ENCODE assay signal across 9 mouse cellular contexts in the genomic region with DNA sequence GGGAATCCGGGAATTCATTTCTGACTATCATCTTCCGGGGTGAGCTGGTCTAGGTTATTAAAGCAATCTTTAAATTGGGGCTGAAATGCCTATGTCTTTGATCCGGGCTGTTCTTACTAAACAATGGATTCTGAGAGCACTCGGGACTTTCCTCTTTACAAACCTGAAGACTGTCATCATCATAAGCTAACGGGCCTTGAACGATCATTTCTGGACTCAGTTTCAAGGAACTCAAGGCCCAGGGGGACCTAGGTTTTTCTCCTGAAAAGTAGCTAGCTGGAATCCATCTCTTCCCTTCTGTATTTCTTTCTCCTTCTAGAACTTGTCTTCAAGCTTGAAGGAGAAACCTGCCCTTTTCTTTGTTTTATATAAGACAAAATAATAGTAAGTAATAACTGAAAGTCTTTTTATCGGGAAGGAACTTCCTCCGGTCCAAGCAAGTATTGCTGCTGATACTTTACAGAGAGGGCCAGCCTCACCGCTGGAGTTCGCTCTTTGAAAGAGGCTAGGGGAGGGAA. TPM values are rescaled to one million over a fixed set of nuclear protein-coding genes. Genes with fewer than 3 reads are reported as not detected.
DNase-seq lines count a peak whose midpoint lies in the region; ATAC-seq lines count a peak whose summit lies in the region.
"Had no signal": no experiment of that assay in that cellular context is flagged by ENCODE, and none has a peak within 500 bp of the region (broad histone marks: within the 10 kb centered on the region; RNA-seq: fewer than 3 reads in every experiment).

No protein-coding gene starts in this region.

- peak overlapping the region; percentile 73 for H3K9ac ChIP-seq in kidney, embryonic 16.5 days (replicated peaks; ENCODE audit: low read length)
- peak overlapping the region; percentile 52 for H3K9ac ChIP-seq in embryonic facial prominence, embryonic 11.5 days (replicated peaks; ENCODE audit: low read length)
- peak overlapping the region; percentile 89 for H3K9ac ChIP-seq in hindbrain, embryonic 16.5 days (ENCODE audit: low read depth, low read length)
- peak overlapping the region; percentile 78 for H3K9ac ChIP-seq in midbrain, embryonic 15.5 days

- H3K4me2 ChIP-seq in kidney, embryonic 16.5 days (replicated peaks; ENCODE audit: low read depth, low read length): peak overlapping the region; percentile 93
- peak overlapping the region; percentile 99 for H3K4me2 ChIP-seq in embryonic facial prominence, embryonic 11.5 days (ENCODE audit: low read depth, low read length)
- peak overlapping the region; percentile 96 for H3K4me2 ChIP-seq in hindbrain, embryonic 16.5 days (ENCODE audit: low read length)
- peak overlapping the region; percentile 95 for H3K4me2 ChIP-seq in midbrain, embryonic 15.5 days

- no peaks in the 10 kb centered on the region for H3K9me3 ChIP-seq in kidney, embryonic 16.5 days (ENCODE audit: low read length)
- no peaks in the 10 kb centered on the region for H3K9me3 ChIP-seq in embryonic facial prominence, embryonic 11.5 days (replicated peaks; ENCODE audit: control insufficient read depth, low read length)
- H3K9me3 ChIP-seq in hindbrain, embryonic 16.5 days (ENCODE audit: control insufficient read depth, low read length): no peaks in the 10 kb centered on the region
- H3K9me3 ChIP-seq in midbrain, embryonic 15.5 days: no peaks in the 10 kb centered on the region

- DNase-seq in kidney, adult 11 months: no peak
- no peak for DNase-seq in embryonic facial prominence, embryonic 11.5 days (ENCODE audit: low spot score)
- no peak for DNase-seq in frontal cortex, postnatal 25 days (ENCODE audit: low spot score in 2 of 2)
- no peak for DNase-seq in adrenal gland, adult 8-10 months
- DNase-seq in layer of hippocampus, postnatal 25 days (ENCODE audit: extremely low spot score in 1 of 2, low spot score in 1 of 2): no peak

- H3K4me1 ChIP-seq in kidney, embryonic 16.5 days (ENCODE audit: insufficient read depth, low read length): peaks cover 10% of the 10 kb centered on the region
- H3K4me1 ChIP-seq in embryonic facial prominence, embryonic 11.5 days (ENCODE audit: control insufficient read depth, insufficient read depth, low read length): no peaks in the 10 kb centered on the region; the same call in 1 of the 2 replicates
- peaks cover 12% of the 10 kb centered on the region for H3K4me1 ChIP-seq in hindbrain, embryonic 16.5 days (ENCODE audit: control insufficient read depth, insufficient read depth, low read depth, low read length)
- peaks cover 17% of the 10 kb centered on the region for H3K4me1 ChIP-seq in midbrain, embryonic 15.5 days

- H3K27ac ChIP-seq in kidney, embryonic 16.5 days (ENCODE audit: low read length): peak overlapping the region; percentile 61; the same call in 1 of the 2 replicates
- no peak overlapping the region for H3K27ac ChIP-seq in embryonic facial prominence, embryonic 11.5 days (replicated peaks; ENCODE audit: low read depth, low read length)
- peak overlapping the region; percentile 86 for H3K27ac ChIP-seq in hindbrain, embryonic 16.5 days (ENCODE audit: low read depth, low read length)
- peak overlapping the region; percentile 89 for H3K27ac ChIP-seq in midbrain, embryonic 15.5 days

- peak overlapping the region; percentile 75 for H3K4me3 ChIP-seq in kidney, embryonic 16.5 days (ENCODE audit: low read length)
- peak overlapping the region; percentile 71 for H3K4me3 ChIP-seq in embryonic facial prominence, embryonic 11.5 days (ENCODE audit: low read depth, low read length)
- H3K4me3 ChIP-seq in hindbrain, embryonic 16.5 days (ENCODE audit: low read length): peak overlapping the region; percentile 81
- peak overlapping the region; percentile 85 for H3K4me3 ChIP-seq in midbrain, embryonic 15.5 days

- no peak for ATAC-seq in kidney, embryonic 16.5 days (ENCODE audit: low FRiP score, low TSS enrichment)
- no peak for ATAC-seq in embryonic facial prominence, embryonic 11.5 days (replicated peaks; ENCODE audit: insufficient number of reproducible peaks, low FRiP score, low TSS enrichment, low read depth)
- no peak for ATAC-seq in hindbrain, embryonic 16.5 days
- no peak for ATAC-seq in midbrain, embryonic 15.5 days (replicated peaks)

- WGBS in kidney, embryonic 16.5 days: 20% methylated on average over 10 of the region's 10 CpGs
- WGBS in embryonic facial prominence, embryonic 11.5 days: 19% methylated on average over 10 of the region's 10 CpGs
- WGBS in hindbrain, embryonic 16.5 days: 18% methylated on average over 10 of the region's 10 CpGs
- WGBS in midbrain, embryonic 15.5 days: 14% methylated on average over 10 of the region's 10 CpGs

- H3K36me3 ChIP-seq in kidney, embryonic 16.5 days (ENCODE audit: insufficient read depth, low read length): no peaks in the 10 kb centered on the region
- no peaks in the 10 kb centered on the region for H3K36me3 ChIP-seq in embryonic facial prominence, embryonic 11.5 days (replicated peaks; ENCODE audit: control insufficient read depth, insufficient read depth, low read depth, low read length)
- no peaks in the 10 kb centered on the region for H3K36me3 ChIP-seq in hindbrain, embryonic 16.5 days (ENCODE audit: control insufficient read depth, insufficient read depth, low read length)
- H3K36me3 ChIP-seq in midbrain, embryonic 15.5 days (replicated peaks): no peaks in the 10 kb centered on the region

- H3K27me3 ChIP-seq in kidney, embryonic 16.5 days (ENCODE audit: insufficient read depth, low read length): peaks cover 37% of the 10 kb centered on the region
- H3K27me3 ChIP-seq in embryonic facial prominence, embryonic 11.5 days (ENCODE audit: control insufficient read depth, insufficient read depth, low read length): peaks cover 16% of the 10 kb centered on the region
- H3K27me3 ChIP-seq in hindbrain, embryonic 16.5 days (replicated peaks; ENCODE audit: control insufficient read depth, insufficient read depth, low read length): no peaks in the 10 kb centered on the region; the same call in 1 of the 2 replicates
- H3K27me3 ChIP-seq in midbrain, embryonic 15.5 days (replicated peaks): no peaks in the 10 kb centered on the region

RNA-seq across cellular contexts. Expression of a gene that starts 11.2 kb away (rescaled TPM):
- polyA plus RNA-seq in kidney, embryonic 16.5 days (2015; fragmentation: Nextera tagmentation; extraction: Ambion mirVana): 33.1 and 34.9 TPM in 2 replicates
- polyA plus RNA-seq in embryonic facial prominence, embryonic 11.5 days (2014; fragmentation: Nextera tagmentation; extraction: Ambion mirVana): 16.2 and 18.8 TPM in 2 replicates
- polyA plus RNA-seq in hindbrain, embryonic 16.5 days (2015; fragmentation: Nextera tagmentation; extraction: Ambion mirVana): 30.9 TPM in 2 replicates
- polyA plus RNA-seq in midbrain, embryonic 15.5 days (2015; fragmentation: Nextera tagmentation; extraction: Ambion mirVana): 32.0 and 33.6 TPM in 2 replicates
- 10 to 100 TPM; 21.2 to 41.8 (median 31.3) TPM for total RNA-seq in adrenal gland, adult 8-10 months (2022)
- 10 to 100 TPM; 19.2 to 21.5 TPM for total RNA-seq in layer of hippocampus, postnatal 25 days (2021)

RNA-seq across cellular contexts. Expression of a gene that starts 58.5 kb away (rescaled TPM):
- 59.7 and 61.1 TPM in 2 replicates for polyA plus RNA-seq in kidney, embryonic 16.5 days (2015; fragmentation: Nextera tagmentation; extraction: Ambion mirVana)
- polyA plus RNA-seq in embryonic facial prominence, embryonic 11.5 days (2014; fragmentation: Nextera tagmentation; extraction: Ambion mirVana): 62.3 and 63.3 TPM in 2 replicates
- 74.0 and 77.8 TPM in 2 replicates for polyA plus RNA-seq in hindbrain, embryonic 16.5 days (2015; fragmentation: Nextera tagmentation; extraction: Ambion mirVana)
- 73.4 and 76.2 TPM in 2 replicates for polyA plus RNA-seq in midbrain, embryonic 15.5 days (2015; fragmentation: Nextera tagmentation; extraction: Ambion mirVana)
- 10 to 100 TPM; 88.1 to 93.9 (median 93.1) TPM for total RNA-seq in adrenal gland, adult 8-10 months (2022)
- total RNA-seq in layer of hippocampus, postnatal 25 days (2021): 10 to 100 TPM; 45.9 to 47.4 TPM

RNA-seq across cellular contexts. Expression of a gene that starts 59.2 kb away (rescaled TPM):
- polyA plus RNA-seq in kidney, embryonic 16.5 days (2015; fragmentation: Nextera tagmentation; extraction: Ambion mirVana): 2.0 and 2.6 TPM in 2 replicates
- polyA plus RNA-seq in embryonic facial prominence, embryonic 11.5 days (2014; fragmentation: Nextera tagmentation; extraction: Ambion mirVana): 1.1 and 1.4 TPM in 2 replicates
- polyA plus RNA-seq in hindbrain, embryonic 16.5 days (2015; fragmentation: Nextera tagmentation; extraction: Ambion mirVana): 2.3 and 2.8 TPM in 2 replicates
- polyA plus RNA-seq in midbrain, embryonic 15.5 days (2015; fragmentation: Nextera tagmentation; extraction: Ambion mirVana): 3.7 and 3.8 TPM in 2 replicates
- not detected for total RNA-seq in adrenal gland, adult 8-10 months (2022)
- not detected for total RNA-seq in layer of hippocampus, postnatal 25 days (2021)
- polyA plus RNA-seq: frontal cortex, adult 2 months had no signal
